Mouse (Mus musculus): ENCODE measurements around the gene Chmp4b.

- TF ChIP-seq TAL1 (IDR thresholded peaks at IDR 0.05; ENCODE audit: low read length), result no peak
- no peak for TF ChIP-seq GATA1 (IDR thresholded peaks at IDR 0.05; ENCODE audit: low read length)
Measured at GRCm38 (mm10) chr2:154676653-154677609, 25.4 kb downstream of the Chmp4b start.
